Mouse (Mus musculus) kidney, adult 2 months (tissue): Measurements from ENCODE around the gene Wrap53.

Experiments used
- CTCF ChIP-seq: fragments of 200-500 bp; conservative IDR thresholded peaks from 2 replicates; pipeline ENCODE4 v1.5.1; 2011; ENCODE audit warnings: low read depth, mild to moderate bottlenecking, control low read depth, low read length, moderate library complexity, mixed read lengths; ENCODE audit not compliant: insufficient read depth, insufficient read length
- POLR2A ChIP-seq: fragments of 200-500 bp; IDR thresholded peaks from one replicate; pipeline ENCODE4 v1.6.1; 2011; ENCODE audit warnings: low read depth, low read length, control low read depth

DNA sequence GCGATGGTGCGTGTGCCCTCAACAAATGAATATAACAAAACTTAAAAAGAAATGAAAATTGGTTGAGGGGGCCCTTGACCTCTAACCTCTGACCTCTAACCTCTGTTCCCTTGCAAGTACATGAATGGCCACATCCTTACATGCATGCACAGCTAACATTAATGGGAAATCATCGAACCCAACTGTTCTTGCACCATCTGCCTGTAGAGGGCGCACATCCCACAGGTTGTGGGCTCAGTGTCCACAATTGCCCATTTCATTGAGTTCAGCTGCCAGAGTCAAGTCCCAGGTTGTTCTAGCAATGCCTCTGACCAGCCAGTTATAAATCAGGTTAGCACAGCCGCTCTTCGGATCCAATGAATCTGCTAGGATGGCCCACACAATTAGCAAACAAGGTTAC is 48.2 kb upstream of the Wrap53 start:
- TF ChIP-seq POLR2A (no peak), CTCF (peak; percentile 99)
